Mouse (Mus musculus): ENCODE data around the gene Vps52. TPM values are rescaled to one million over a fixed set of nuclear protein-coding genes. Genes with fewer than 3 reads are reported as not detected.
"Not testable (repeated sequence)": the region's sequence is repeated elsewhere in the genome, so short reads cannot be mapped to it uniquely, and the experiment has no call there.

Vps52 gene
- total and polyA plus RNA-seq, 2 experiments from 2014 or later, result 46.1 to 65.8 TPM

DNA sequence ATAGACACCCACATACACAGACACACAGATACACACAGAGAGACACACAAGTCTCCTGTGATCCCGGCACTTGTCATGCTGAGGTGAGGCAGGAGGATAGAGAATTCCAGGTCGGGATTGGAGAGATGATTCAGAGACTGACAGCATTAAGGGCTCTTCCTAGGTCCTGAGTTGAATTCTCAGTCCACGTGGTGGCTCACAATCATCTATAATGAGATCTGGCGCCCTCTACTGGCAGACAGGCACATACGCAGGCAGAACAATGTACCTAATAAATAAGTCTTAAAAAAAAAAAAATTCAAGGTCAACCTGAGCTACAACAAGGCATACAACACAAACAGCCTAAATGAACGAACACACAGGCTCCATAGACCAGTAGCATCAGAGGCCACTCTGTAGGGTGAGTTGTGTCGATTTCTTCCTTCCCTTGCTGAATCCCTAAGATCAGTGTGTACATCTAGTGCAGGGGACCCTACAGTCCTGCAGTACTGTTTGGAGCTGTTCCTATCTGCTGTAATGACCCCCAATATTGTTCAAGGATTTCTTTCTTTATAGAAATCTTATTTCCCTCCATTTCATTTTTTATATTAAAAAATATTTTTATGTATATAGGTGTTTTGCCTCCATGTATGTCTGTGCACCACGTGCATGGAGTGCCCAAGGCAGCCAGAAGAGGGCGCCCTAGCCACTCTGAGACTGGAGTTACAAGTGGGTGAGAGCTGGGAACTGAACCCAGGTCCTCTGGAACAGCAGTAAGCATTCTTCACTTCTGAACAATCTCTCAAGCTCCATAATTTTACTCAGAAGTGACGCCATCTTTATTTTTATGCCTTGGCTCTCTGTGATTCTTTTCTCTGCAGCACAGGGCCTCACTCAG lies 36.4 kb downstream of the Vps52 start:
- WGBS, result 33% methylated on average over 10 of the region's 10 CpGs

DNA sequence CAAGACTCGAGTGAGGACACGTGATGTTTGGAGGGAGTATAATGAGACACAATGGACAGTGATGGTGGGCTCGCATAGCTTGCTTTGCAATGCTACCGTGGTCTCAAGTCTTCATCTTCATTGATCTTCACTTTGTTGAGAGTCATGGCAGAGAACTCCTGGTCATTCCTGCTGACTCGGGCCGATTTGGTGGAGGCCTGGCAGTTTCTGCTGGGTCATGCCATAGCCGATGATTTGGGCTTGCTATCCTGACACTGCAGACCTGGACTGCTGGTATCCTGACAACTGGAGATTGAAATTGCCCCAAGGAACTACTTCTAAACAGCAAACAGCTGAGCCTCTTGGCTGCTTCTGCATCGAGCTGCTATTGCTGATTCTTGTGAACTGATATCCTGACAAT lies 39.3 kb downstream of the Vps52 start:
- no peaks in the 10 kb centered on the region for H3K9me3 ChIP-seq (ENCODE audit: low read length)
- no peak overlapping the region for H3K4me2 ChIP-seq (ENCODE audit: low read depth, low read length, poor library complexity, severe bottlenecking)
- H3K9ac ChIP-seq (replicated peaks; ENCODE audit: low read length, poor library complexity, severe bottlenecking), result no peak overlapping the region
- DNase-seq (ENCODE audit: low spot score) (no peak), ATAC-seq (ENCODE audit: low FRiP score) (no peak)
- H3K4me3 ChIP-seq (ENCODE audit: low read depth, low read length), result no peak overlapping the region
- TF ChIP-seq CTCF (IDR thresholded peaks at IDR 0.05), result no peak
- no peaks in the 10 kb centered on the region for H3K36me3 ChIP-seq (ENCODE audit: insufficient read depth, low read length)
- H3K27me3 ChIP-seq (ENCODE audit: insufficient read depth, low read length), result peaks cover 2% of the 10 kb centered on the region; the same call in 1 of the 2 replicates
- WGBS, result 88% methylated on average over 8 of the region's 8 CpGs
- H3K4me1 ChIP-seq (ENCODE audit: insufficient read depth, low read length), result 0 out of 2 replicates have a peak, but pooled peaks cover 3% of the 10 kb centered on the region
- no peak overlapping the region for H3K27ac ChIP-seq (ENCODE audit: low read depth, low read length)

More for the DNA sequence above, 36.4 kb downstream of the Vps52 start:
- H3K9ac ChIP-seq (replicated peaks; ENCODE audit: low read length, poor library complexity, severe bottlenecking), result no peak overlapping the region
- H3K9me3 ChIP-seq (ENCODE audit: low read length), result no peaks in the 10 kb centered on the region
- H3K4me1 ChIP-seq (ENCODE audit: insufficient read depth, low read length), result no peaks in the 10 kb centered on the region
- H3K27ac ChIP-seq (ENCODE audit: low read depth, low read length), result no peak overlapping the region
- H3K4me2 ChIP-seq (ENCODE audit: low read depth, low read length, poor library complexity, severe bottlenecking), result no peak overlapping the region
- TF ChIP-seq CTCF (IDR thresholded peaks at IDR 0.05), result peak; percentile 88
- peaks cover 5% of the 10 kb centered on the region; the same call in 1 of the 2 replicates for H3K27me3 ChIP-seq (ENCODE audit: insufficient read depth, low read length)
- H3K4me3 ChIP-seq (ENCODE audit: low read depth, low read length), result no peak overlapping the region
- H3K36me3 ChIP-seq (ENCODE audit: insufficient read depth, low read length), result no peaks in the 10 kb centered on the region
- ATAC-seq (ENCODE audit: low FRiP score) (no peak), DNase-seq (ENCODE audit: low spot score) (peak; percentile 89)

DNA sequence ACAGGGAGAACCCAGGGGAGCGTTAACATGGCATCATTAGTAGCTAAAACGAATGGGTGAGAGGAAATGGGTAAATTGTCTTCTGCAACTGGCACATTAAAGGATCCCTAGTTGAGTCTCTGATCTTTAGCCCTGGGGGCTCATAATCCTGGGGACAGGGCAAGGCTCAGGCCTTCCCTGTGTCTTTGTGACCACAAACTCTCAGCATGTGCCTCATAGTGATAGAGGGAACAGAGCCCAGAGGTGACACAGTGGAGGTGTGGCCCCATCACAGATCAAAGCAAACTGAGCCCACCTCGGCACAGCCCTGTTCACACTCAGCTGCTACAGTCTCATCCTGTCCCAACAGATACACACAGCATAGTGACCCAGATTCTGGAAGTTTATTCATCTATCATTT lies 40.0 kb downstream of the Vps52 start:
- Histone ChIP-seq H3K27ac (ENCODE audit: low read depth, low read length) (no peak overlapping the region), H3K4me3 (ENCODE audit: low read depth, low read length) (no peak overlapping the region), H3K27me3 (ENCODE audit: insufficient read depth, low read length) (peaks cover 7% of the 10 kb centered on the region; the same call in 1 of the 2 replicates), H3K36me3 (ENCODE audit: insufficient read depth, low read length) (no peaks in the 10 kb centered on the region), H3K4me1 (ENCODE audit: insufficient read depth, low read length) (0 out of 2 replicates have a peak, but pooled peaks cover 4% of the 10 kb centered on the region), H3K9ac (replicated peaks; ENCODE audit: low read length, poor library complexity, severe bottlenecking) (no peak overlapping the region), H3K4me2 (ENCODE audit: low read depth, low read length, poor library complexity, severe bottlenecking) (no peak overlapping the region), H3K9me3 (ENCODE audit: low read length) (no peaks in the 10 kb centered on the region)
- WGBS, result 76% methylated on average over 3 of the region's 3 CpGs
- no peak for TF ChIP-seq CTCF (IDR thresholded peaks at IDR 0.05)
- DNase-seq (ENCODE audit: low spot score) (no peak), ATAC-seq (ENCODE audit: low FRiP score) (no peak)

DNA sequence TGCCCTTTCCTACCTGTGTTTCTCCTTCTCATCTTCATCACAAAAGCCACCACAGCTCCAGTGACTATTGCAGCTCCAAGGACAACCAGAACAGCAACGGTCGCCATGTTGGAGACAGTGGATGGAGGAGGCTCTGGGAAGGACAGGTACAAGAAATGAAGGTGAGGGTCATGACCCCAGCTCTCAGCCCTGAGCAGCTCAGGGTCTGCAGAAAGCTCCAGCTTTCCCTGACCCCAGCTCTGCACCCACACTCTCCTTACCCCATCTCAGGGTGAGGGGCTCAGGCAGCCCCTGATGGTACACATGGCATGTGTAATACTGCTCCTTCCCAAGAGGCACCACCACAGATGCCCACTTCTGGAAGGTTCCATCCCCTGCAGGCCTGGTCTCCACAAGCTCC lies 41.4 kb downstream of the Vps52 start:
- not testable (repeated sequence) for H3K4me3 ChIP-seq (ENCODE audit: low read depth, low read length); H3K4me2 ChIP-seq (ENCODE audit: low read depth, low read length, poor library complexity, severe bottlenecking); H3K4me1 ChIP-seq (ENCODE audit: insufficient read depth, low read length); DNase-seq (ENCODE audit: low spot score); ATAC-seq (ENCODE audit: low FRiP score); H3K27ac ChIP-seq (ENCODE audit: low read depth, low read length); H3K27me3 ChIP-seq (ENCODE audit: insufficient read depth, low read length); H3K36me3 ChIP-seq (ENCODE audit: insufficient read depth, low read length); H3K9me3 ChIP-seq (ENCODE audit: low read length); H3K9ac ChIP-seq (replicated peaks; ENCODE audit: low read length, poor library complexity, severe bottlenecking)
- 97% methylated on average over 2 of the region's 2 CpGs for WGBS

DNA sequence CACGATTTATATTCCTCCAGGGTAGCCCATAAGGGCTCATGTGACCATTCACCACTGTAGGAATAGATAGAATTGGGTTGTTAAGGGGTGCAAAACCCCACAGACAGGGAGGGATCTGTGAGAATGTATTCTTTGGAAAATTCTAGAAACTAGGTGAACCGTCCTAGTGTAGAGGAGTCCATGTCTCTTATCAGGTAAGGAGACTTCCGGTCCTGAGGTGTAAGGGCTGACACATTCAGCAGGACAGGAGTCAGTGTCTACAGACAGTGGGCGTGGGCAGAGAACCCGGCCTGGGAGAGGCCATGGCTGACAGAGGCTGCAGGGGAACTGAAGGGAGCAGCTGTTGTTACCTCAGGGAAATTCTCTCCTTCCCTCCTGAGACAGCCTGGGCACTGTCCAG lies 43.1 kb downstream of the Vps52 start:
- H3K4me1 ChIP-seq (ENCODE audit: insufficient read depth, low read length); H3K27me3 ChIP-seq (ENCODE audit: insufficient read depth, low read length); H3K4me2 ChIP-seq (ENCODE audit: low read depth, low read length, poor library complexity, severe bottlenecking); H3K27ac ChIP-seq (ENCODE audit: low read depth, low read length); H3K36me3 ChIP-seq (ENCODE audit: insufficient read depth, low read length); H3K4me3 ChIP-seq (ENCODE audit: low read depth, low read length); ATAC-seq (ENCODE audit: low FRiP score); H3K9ac ChIP-seq (replicated peaks; ENCODE audit: low read length, poor library complexity, severe bottlenecking); DNase-seq (ENCODE audit: low spot score); H3K9me3 ChIP-seq (ENCODE audit: low read length): not testable (repeated sequence)
- WGBS, result 55% methylated on average over 5 of the region's 5 CpGs
